In genomic region chr1:92258026-92258425, GRCm38 (mm10) we compare ENCODE assay signal across 23 mouse cellular contexts.
A peak's percentile ranks its signal among the peaks of the same experiment; 100 is the strongest.
DNase-seq lines count a peak whose midpoint lies in the region; ATAC-seq and TF ChIP-seq lines count a peak whose summit lies in the region.
"Had no signal": no experiment of that assay in that cellular context is flagged by ENCODE, and none has a peak within 500 bp of the region (broad histone marks: within the 10 kb centered on the region; RNA-seq: fewer than 3 reads in every experiment).

No protein-coding gene starts in this region.

- H3K27me3 ChIP-seq in limb, embryonic 14.5 days (ENCODE audit: control insufficient read depth, insufficient read depth, low read length), result no peaks in the 10 kb centered on the region
- no peaks in the 10 kb centered on the region for H3K27me3 ChIP-seq in limb, embryonic 10.5 days (ENCODE audit: low read depth, poor library complexity, severe bottlenecking)
- H3K27me3 ChIP-seq: heart, embryonic 15.5 days; intestine, embryonic 15.5 days; limb, embryonic 13.5 days; liver, embryonic 15.5 days; stomach, embryonic 15.5 days had no signal

- no peaks in the 10 kb centered on the region for H3K36me3 ChIP-seq in limb, embryonic 14.5 days (ENCODE audit: control insufficient read depth, insufficient read depth, low read length)
- H3K36me3 ChIP-seq in limb, embryonic 10.5 days, result no peaks in the 10 kb centered on the region
- H3K36me3 ChIP-seq: heart, embryonic 15.5 days; hindbrain, embryonic 10.5 days; intestine, embryonic 15.5 days; limb, embryonic 13.5 days; liver, embryonic 15.5 days; neural tube, embryonic 12.5 days; stomach, embryonic 15.5 days had no signal

- no peak overlapping the region for H3K4me2 ChIP-seq in limb, embryonic 14.5 days (replicated peaks; ENCODE audit: low read depth, low read length, severe bottlenecking)
- H3K4me2 ChIP-seq: heart, embryonic 15.5 days; intestine, embryonic 15.5 days; limb, embryonic 13.5 days; liver, embryonic 15.5 days; neural tube, embryonic 12.5 days; stomach, embryonic 15.5 days had no signal

- H3K27ac ChIP-seq in limb, embryonic 14.5 days (replicated peaks; ENCODE audit: low read depth, low read length), result no peak overlapping the region
- no peak overlapping the region for H3K27ac ChIP-seq in limb, embryonic 10.5 days
- H3K27ac ChIP-seq: heart, embryonic 15.5 days; hindbrain, embryonic 10.5 days; intestine, embryonic 15.5 days; layer of hippocampus, adult 2 months; left cerebral cortex, adult 2 months; limb, embryonic 13.5 days; liver, embryonic 15.5 days; neural tube, embryonic 12.5 days; stomach, embryonic 15.5 days had no signal

- H3K9ac ChIP-seq in limb, embryonic 14.5 days (ENCODE audit: low read depth, low read length, severe bottlenecking), result no peak overlapping the region
- H3K9ac ChIP-seq: heart, embryonic 15.5 days; intestine, embryonic 15.5 days; limb, embryonic 13.5 days; liver, embryonic 15.5 days; neural tube, embryonic 12.5 days; stomach, embryonic 15.5 days had no signal

- DNase-seq in cerebellum, postnatal 14 days, result peak; percentile 45 to 54
- DNase-seq in cerebellum, adult 11 months, result no peak
- DNase-seq in kidney, adult 11 months, result peak; percentile 9
- no peak for DNase-seq in kidney, adult 18-20 months
- peak; percentile 13 for DNase-seq in limb, embryonic 14.5 days (ENCODE audit: low spot score)
- no peak for DNase-seq in limb, embryonic 10.5 days (ENCODE audit: low spot score)
- peak; percentile 55 to 60 for DNase-seq in right cerebral cortex, postnatal 10 days (ENCODE audit: low spot score in 2 of 2)
- DNase-seq in right cerebral cortex, postnatal 4 days, result no peak
- DNase-seq: adrenal gland, postnatal 14 days; cerebellum, adult 9-10 months; embryo, embryonic 11 days; gastrocnemius, postnatal 10 days; heart, adult 18-20 months; thymus, adult 2 months had no signal

- H3K9me3 ChIP-seq in limb, embryonic 14.5 days (ENCODE audit: control insufficient read depth, low read length), result no peaks in the 10 kb centered on the region
- no peaks in the 10 kb centered on the region for H3K9me3 ChIP-seq in limb, embryonic 10.5 days (replicated peaks)
- H3K9me3 ChIP-seq: heart, embryonic 15.5 days; hindbrain, embryonic 10.5 days; intestine, embryonic 15.5 days; limb, embryonic 13.5 days; liver, embryonic 15.5 days; neural tube, embryonic 12.5 days; stomach, embryonic 15.5 days had no signal

- H3K4me3 ChIP-seq in limb, embryonic 14.5 days (replicated peaks; ENCODE audit: low read length), result no peak overlapping the region
- H3K4me3 ChIP-seq in limb, embryonic 10.5 days, result no peak overlapping the region
- H3K4me3 ChIP-seq: heart, embryonic 15.5 days; hindbrain, embryonic 10.5 days; intestine, embryonic 15.5 days; layer of hippocampus, adult 2 months; left cerebral cortex, adult 2 months; limb, embryonic 13.5 days; liver, embryonic 15.5 days; neural tube, embryonic 12.5 days; stomach, embryonic 15.5 days had no signal

- no peaks in the 10 kb centered on the region for H3K4me1 ChIP-seq in limb, embryonic 14.5 days (ENCODE audit: control insufficient read depth, insufficient read depth, low read length)
- H3K4me1 ChIP-seq in limb, embryonic 10.5 days, result peaks cover 6% of the 10 kb centered on the region; the same call in 1 of the 2 replicates
- H3K4me1 ChIP-seq: heart, embryonic 15.5 days; intestine, embryonic 15.5 days; liver, embryonic 15.5 days; stomach, embryonic 15.5 days had no signal

- no peak for ATAC-seq in limb, embryonic 14.5 days (ENCODE audit: low FRiP score, low read depth)
- ATAC-seq: intestine, embryonic 15.5 days had no signal

- TF ChIP-seq POLR2A in limb, embryonic 14.5 days (IDR thresholded peaks at IDR 0.05; ENCODE audit: borderline replicate concordance, extremely low read depth, insufficient read depth, insufficient read length), result no peak

Comparison
In these comparisons a context has a peak if more than half of its experiments do, and no peak if none do; other contexts are left out.
1. DNase-seq: peak in cerebellum, postnatal 14 days (2 of 2), kidney, adult 11 months (single experiment), limb, embryonic 14.5 days (single experiment) and right cerebral cortex, postnatal 10 days (2 of 2); none in cerebellum, adult 11 months (single experiment), kidney, adult 18-20 months (single experiment), limb, embryonic 10.5 days (single experiment) and right cerebral cortex, postnatal 4 days (single experiment).